Mouse (Mus musculus) MEL (cell line): Measurements from ENCODE around the gene Ehbp1.

Experiments used
- CTCF ChIP-seq, 3 experiments: IDR thresholded peaks in 2 of 3; conservative IDR thresholded peaks in 1 of 3; 2 replicates each; pipeline ENCODE4 v1.5.1; 2011 to 2012; ENCODE audit warnings: low read length in 3 of 3, low read depth in 2 of 3, mild to moderate bottlenecking in 2 of 3, improper control_type of control experiment in 1 of 3, inconsistent platforms in 1 of 3, mixed read lengths in 1 of 3, moderate library complexity in 1 of 3; ENCODE audit not compliant: control insufficient read depth in 1 of 3, insufficient read depth in 1 of 3, poor library complexity in 1 of 3, severe bottlenecking in 1 of 3
- ELF1 ChIP-seq: IDR thresholded peaks from 2 replicates; pipeline ENCODE4 v1.6.1; 2014; ENCODE audit warnings: low read depth, mild to moderate bottlenecking, inconsistent platforms, low read length, improper control_type of control experiment, moderate library complexity
- EP300 ChIP-seq, 2 experiments: IDR thresholded peaks; 2 replicates each; pipeline ENCODE4 v1.6.1; 2011; ENCODE audit warnings: improper control_type of control experiment in 2 of 2, low read length in 2 of 2, low read depth in 1 of 2, mild to moderate bottlenecking in 1 of 2
- GABPA ChIP-seq: IDR thresholded peaks from 2 replicates; pipeline ENCODE4 v1.6.1; 2012; ENCODE audit warnings: low read depth, mild to moderate bottlenecking, inconsistent platforms, low read length, improper control_type of control experiment, moderate library complexity
- GATA1 ChIP-seq: IDR thresholded peaks from 2 replicates; pipeline ENCODE4 v1.6.1; 2011; ENCODE audit warnings: low read depth, low read length, improper control_type of control experiment
- KAT2A ChIP-seq: conservative IDR thresholded peaks from 2 replicates; pipeline ENCODE4 v1.6.1; 2012; ENCODE audit warnings: low read depth, low read length, improper control_type of control experiment, inconsistent platforms
- NRF1 ChIP-seq: IDR thresholded peaks from 2 replicates; pipeline ENCODE4 v1.6.1; 2014; ENCODE audit warnings: low read depth, mild to moderate bottlenecking, inconsistent platforms, low read length, improper control_type of control experiment, moderate library complexity; ENCODE audit not compliant: poor library complexity, insufficient read depth, severe bottlenecking
- POLR2A ChIP-seq, 2 experiments: IDR thresholded peaks; 2 replicates each; pipeline ENCODE4 v1.6.1; 2011 to 2012; ENCODE audit warnings: low read length in 2 of 2, mild to moderate bottlenecking in 2 of 2, control low read depth in 1 of 2, improper control_type of control experiment in 1 of 2, low read depth in 1 of 2, moderate library complexity in 1 of 2; ENCODE audit not compliant: control insufficient read depth in 1 of 2, insufficient read depth in 1 of 2, poor library complexity in 1 of 2
- POLR2AphosphoS2 ChIP-seq: IDR thresholded peaks from 2 replicates; pipeline ENCODE4 v1.6.1; 2011; ENCODE audit warnings: low read length, improper control_type of control experiment
- POLR2AphosphoS5 ChIP-seq: IDR thresholded peaks from 2 replicates; pipeline ENCODE4 v1.6.1; 2012; ENCODE audit warnings: low read depth, borderline replicate concordance, mild to moderate bottlenecking, inconsistent platforms, low read length, moderate library complexity, mixed read lengths
- SMC3 ChIP-seq: IDR thresholded peaks from 2 replicates; pipeline ENCODE4 v1.6.1; 2011; ENCODE audit warnings: low read depth, low read length, improper control_type of control experiment
- TBP ChIP-seq: IDR thresholded peaks from 2 replicates; pipeline ENCODE4 v1.8.0; 2011; ENCODE audit warnings: low read depth, low read length, improper control_type of control experiment
- ZNF384 ChIP-seq: IDR thresholded peaks from 2 replicates; pipeline ENCODE4 v1.6.1; 2012; ENCODE audit warnings: low read depth, mild to moderate bottlenecking, inconsistent platforms, low read length, improper control_type of control experiment

- TF ChIP-seq EP300 (IDR thresholded peaks at IDR 0.05; ENCODE audit: low read depth in 1 of 2, low read length in 2 of 2) (no peak), CTCF (IDR thresholded peaks at IDR 0.05 in 2 of 3, conservative IDR thresholded peaks at IDR 0.05 in 1 of 3; ENCODE audit: control insufficient read depth in 1 of 3, insufficient read depth in 1 of 3, low read depth in 2 of 3, low read length in 3 of 3, poor library complexity in 1 of 3, severe bottlenecking in 1 of 3) (no peak), KAT2A (no peak), SMC3 (no peak), POLR2AphosphoS2 (no peak), ZNF384 (no peak), ELF1 (no peak), TBP (no peak), NRF1 (no peak), GABPA (no peak), POLR2AphosphoS5 (no peak), POLR2A (IDR thresholded peaks at IDR 0.05; ENCODE audit: control insufficient read depth in 1 of 2, insufficient read depth in 1 of 2, low read depth in 1 of 2, low read length in 2 of 2, poor library complexity in 1 of 2) (no peak), GATA1 (no peak)
These were observed 280.4 kb downstream of the Ehbp1 start for GRCm38 (mm10) chr11:22061660-22062059.
